Mouse (Mus musculus): ENCODE results near the gene Zfp646.

DNA sequence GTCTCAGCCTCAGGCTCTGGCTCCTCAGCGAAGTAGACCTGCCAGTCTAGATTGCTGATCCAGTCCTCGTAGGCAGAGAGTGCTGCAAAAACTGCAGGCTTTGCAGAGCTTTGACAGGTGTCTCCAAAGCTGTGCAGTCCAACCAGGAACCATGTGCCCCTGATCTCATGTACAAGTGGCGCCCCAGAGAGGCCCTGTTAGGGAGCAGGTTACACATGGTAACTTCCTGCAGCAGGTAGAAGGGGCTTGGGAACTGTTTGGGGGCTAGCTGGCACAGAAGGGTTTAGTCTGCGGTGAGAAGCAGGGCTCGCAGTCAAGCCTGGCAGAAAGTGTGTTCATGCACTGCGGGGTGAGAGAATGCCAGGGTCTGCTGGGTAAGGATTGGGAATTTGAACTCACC is 10.5 kb downstream of the Zfp646 start:
- TF ChIP-seq CTCF (IDR thresholded peaks at IDR 0.05; ENCODE audit: borderline replicate concordance, insufficient read depth, low read length) (no peak), POLR2A (IDR thresholded peaks at IDR 0.05; ENCODE audit: low read depth, low read length) (no peak)
